Mouse (Mus musculus): ENCODE measurements around the gene Runx1.

Runx1 gene

GRCm38 (mm10) chr16:92747062-92747461 lies 78.9 kb downstream of the Runx1 start:
- no peak for DNase-seq (ENCODE audit: low spot score in 2 of 2)

GRCm38 (mm10) chr16:92745239-92745638 lies 80.7 kb downstream of the Runx1 start:
- DNase-seq (ENCODE audit: low spot score in 2 of 2) = no peak

DNA sequence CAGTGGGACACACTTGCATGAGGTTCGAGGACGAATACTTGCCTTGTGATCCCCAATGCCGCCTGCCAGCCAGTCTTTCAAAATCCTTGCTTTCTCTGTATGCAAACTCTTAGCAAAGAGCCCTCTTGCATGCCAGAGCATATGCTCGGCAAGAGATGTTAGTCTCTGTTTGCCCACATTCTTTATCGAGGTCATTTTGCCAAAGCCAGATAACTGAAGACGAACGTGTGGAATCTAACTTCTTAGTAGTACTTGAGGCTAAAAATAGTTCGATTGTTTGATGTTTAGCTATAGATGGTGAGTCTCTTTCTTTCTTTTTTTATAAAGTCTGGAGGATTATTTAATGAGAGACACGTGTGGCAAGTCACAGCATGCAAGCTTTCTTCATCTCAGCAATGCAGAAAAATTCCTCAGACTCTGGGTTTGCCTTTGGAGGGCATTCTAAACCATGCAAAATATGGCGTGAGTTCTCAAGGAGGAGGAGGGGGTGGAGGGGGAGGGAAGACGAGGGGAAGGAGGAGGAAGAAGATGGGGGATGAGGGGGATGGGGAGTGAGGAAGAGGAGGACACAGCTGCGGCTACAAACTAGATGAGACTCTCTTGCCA lies 81.7 kb downstream of the Runx1 start:
- DNase-seq (ENCODE audit: low spot score in 2 of 2) = no peak

DNA sequence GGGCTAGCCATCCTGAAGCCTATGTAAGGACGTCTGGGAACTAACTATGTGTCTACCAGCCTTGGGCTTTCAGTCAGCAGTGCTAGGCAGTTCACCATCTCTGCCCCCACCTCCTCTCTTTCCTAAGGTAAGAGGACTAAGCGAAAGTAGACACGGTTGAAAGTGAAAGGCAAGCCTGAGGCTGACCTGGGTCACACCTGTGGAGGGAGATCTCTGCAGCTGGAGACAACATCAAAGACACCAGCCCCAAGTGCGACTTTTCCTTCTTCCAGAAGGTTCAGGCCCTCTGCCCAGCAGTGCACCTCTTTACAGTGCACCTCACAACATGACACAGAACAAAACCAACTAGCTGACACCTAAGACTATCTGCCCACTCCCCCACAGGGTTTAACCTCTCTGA lies 82.2 kb downstream of the Runx1 start:
- peak in 1 of 2 experiments; percentile 57 for DNase-seq (ENCODE audit: low spot score in 2 of 2)

GRCm38 (mm10) chr16:92741342-92741741 lies 84.6 kb downstream of the Runx1 start:
- DNase-seq (ENCODE audit: low spot score in 2 of 2) = peak; percentile 80 to 88

- no peak for DNase-seq (ENCODE audit: low spot score in 2 of 2)
Observed at GRCm38 (mm10) chr16:92740541-92740940, 85.4 kb downstream of the Runx1 start.

DNA sequence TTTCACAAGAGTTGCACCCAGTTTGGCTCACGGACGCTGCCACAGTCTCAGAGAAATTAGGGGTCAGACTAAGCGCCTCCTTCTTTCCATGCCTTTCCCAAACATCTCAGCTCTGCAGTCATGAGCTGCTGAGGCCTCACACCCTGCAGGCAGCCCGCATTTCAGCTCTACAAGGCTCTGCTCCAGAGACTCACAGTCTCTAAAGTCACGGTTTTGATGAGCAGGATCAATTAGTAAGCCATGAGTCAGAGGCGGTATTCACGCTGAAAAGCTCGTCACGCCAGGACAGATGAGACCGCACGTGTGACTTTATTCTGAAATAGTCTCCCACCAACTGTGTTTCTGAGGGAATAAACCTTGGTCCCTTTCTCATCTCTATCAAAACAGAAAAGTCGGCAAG lies 86.0 kb downstream of the Runx1 start:
- DNase-seq (ENCODE audit: low spot score in 2 of 2) = no peak

DNA sequence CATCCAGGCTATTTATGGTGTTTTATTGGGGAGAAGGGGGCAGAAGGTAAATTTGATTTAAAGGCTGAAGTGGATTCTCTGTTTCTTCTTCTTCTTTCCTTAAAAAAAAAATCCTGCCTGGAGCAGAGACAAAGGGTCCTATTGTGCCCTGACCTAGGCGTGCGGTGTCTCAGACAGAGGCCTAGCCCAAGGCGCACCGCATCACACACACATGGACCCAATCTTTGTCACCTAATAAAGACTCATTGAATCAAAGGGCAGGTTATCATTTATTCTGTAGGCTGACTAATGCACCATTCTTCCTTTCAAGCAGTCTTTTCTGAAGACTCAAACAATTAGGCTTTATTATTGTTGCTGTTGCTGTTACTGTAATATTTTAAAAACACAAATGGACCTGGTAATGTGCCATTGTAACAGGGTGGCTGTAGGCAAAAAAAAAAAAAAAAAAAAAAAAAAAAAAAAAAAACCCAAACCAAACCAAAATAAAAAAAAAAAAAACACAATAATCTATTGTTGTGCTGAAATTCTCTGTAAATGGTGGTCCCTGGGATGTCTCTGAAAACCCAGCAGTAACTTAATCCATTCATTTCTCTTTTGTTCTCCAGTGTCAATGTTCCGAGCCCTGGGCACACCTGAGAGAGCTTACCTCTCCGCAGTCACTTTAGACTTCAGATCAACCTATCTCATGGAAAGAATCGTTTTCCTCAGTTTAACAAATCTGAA lies 86.7 kb downstream of the Runx1 start:
- no peak for DNase-seq (ENCODE audit: low spot score in 2 of 2)

GRCm38 (mm10) chr16:92738476-92739010 lies 87.4 kb downstream of the Runx1 start:
- no peak for DNase-seq (ENCODE audit: low spot score in 2 of 2)

GRCm38 (mm10) chr16:92726870-92727269 lies 99.1 kb downstream of the Runx1 start:
- no peak for DNase-seq (ENCODE audit: low spot score in 2 of 2)

- no peak for DNase-seq (ENCODE audit: low spot score in 2 of 2)
Observed at GRCm38 (mm10) chr16:92724526-92724925, 101.4 kb downstream of the Runx1 start.

DNA sequence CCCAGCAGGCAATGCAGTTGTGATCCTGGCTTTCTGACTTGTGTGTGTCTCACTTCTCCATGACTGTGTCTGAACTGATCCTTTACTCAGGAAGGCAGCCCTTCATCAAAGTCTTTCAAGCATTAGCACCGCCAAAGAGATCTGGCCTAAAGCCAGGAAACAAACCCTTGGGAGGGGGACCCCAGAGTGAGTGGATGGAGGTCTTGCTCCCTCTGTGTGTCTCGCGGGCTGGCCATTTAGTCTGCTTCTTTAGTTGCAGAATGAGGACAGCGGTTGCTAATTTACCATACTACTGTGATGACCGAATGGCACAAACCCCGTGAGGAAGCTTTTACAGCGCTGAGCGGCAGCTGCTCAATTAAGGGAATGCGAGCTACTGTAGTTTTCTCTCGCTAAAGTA lies 105.3 kb downstream of the Runx1 start:
- no peak for DNase-seq (ENCODE audit: low spot score in 2 of 2)

- DNase-seq (ENCODE audit: low spot score in 2 of 2) = no peak
Observed at GRCm38 (mm10) chr16:92719725-92720124, 106.2 kb downstream of the Runx1 start.

DNA sequence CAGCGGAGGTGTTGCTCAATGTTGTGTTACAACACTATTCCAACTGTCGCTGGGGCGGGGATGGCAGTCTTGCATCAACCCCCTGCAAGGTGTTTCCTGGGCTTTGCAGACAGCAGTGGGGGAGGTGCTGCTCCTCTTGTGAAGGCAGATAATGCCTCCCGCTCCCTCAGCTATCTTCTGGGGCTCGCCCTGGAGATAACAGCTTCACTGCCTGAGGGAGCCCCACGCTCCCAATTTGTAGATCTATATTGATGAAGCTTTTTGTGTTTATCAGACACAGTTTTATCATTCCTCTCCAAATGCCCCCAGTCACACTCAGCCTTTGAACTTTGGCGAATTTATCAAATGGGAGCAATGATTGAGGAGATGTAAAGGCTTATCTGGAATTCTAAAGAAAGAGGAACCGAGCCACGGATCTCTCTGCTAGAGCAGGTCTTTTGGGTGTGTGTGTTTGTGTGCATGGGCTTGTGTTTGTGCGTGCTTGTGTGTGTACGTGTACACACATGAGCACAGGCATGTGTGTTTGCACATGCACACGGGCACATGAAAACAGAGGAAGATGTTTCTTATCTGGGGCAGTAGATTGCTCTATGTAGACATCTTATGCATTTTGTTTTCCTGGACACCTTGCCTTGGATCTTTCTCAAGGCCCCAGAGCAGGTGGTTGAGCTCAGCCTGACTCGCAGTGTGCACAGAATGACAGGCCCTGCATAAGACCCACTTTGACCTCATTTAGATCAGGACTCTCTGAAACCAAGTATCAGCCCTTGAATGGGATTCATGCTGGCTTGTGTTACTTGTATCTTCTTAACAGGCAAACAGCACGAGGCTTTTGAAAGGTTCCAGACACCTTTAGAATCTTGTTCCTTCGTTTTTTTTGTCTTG lies 110.1 kb downstream of the Runx1 start:
- DNase-seq (ENCODE audit: low spot score in 2 of 2) = peak; percentile 82 to 89

GRCm38 (mm10) chr16:92710161-92710560 lies 115.8 kb downstream of the Runx1 start:
- no peak for DNase-seq (ENCODE audit: low spot score in 2 of 2)

- DNase-seq (ENCODE audit: low spot score in 2 of 2) = no peak
Observed at GRCm38 (mm10) chr16:92708718-92709117, 117.2 kb downstream of the Runx1 start.

DNA sequence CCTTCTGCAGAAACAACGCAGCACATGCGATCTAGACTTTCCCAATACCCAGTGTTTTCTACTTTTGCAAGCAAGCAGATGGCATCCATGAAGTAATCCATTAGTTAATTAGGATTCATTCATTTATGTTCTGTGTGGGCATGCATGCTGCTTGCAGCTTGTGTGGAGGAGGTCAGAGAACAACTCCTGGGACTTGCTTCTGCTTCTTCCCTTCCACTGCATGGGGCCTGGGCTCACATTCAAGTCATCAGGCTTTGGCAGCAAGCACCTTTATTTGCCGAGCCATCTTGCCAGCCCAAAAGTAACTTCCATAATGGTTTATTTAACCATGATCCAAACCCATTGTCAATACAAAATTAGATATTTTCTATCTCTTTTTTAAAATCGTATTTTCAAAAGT lies 118.2 kb downstream of the Runx1 start:
- DNase-seq (ENCODE audit: low spot score in 2 of 2) = no peak

GRCm38 (mm10) chr16:92707146-92707545 lies 118.8 kb downstream of the Runx1 start:
- DNase-seq (ENCODE audit: low spot score in 2 of 2) = no peak

DNA sequence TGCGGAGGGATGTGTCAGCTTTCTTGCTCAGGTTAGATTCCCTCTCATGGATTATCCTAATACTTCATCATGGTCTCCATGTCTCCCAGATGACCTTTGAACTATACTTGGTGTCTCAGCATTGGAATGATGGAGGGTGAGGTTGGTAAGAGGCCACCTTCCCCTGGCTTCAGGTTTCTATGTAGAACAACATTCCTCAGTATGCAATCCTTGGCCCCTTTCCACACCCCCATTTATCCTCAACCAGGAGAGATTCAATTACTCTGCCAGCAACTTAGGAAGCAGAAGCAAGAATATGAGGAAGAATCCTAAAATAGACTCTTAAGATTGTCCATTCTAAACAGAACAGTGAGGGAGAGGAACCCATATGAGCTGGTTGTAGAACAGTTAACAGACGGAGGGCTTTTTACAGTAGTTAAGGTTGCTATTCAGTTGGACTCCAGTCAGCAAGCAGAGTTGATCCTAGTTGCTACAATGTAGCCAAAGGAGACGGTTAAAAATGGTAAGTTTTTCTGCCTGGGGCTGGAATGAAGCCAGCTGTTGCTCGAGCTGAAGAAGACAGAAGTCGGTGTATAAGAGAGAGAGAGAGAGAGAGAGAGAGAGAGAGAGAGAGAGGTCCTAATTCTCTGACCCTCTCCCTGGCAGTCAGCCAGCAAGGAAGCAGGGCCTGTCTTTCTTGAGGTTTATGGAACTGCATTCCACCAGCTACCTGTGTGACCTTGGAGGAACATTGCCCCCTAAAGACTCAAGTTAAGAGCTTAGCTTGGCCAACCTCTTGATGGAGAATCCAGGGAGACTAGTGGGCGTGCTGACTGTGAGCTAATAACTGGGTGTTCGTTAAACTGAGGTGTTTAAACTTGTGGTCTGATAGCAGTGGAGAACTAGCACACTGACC lies 120.1 kb downstream of the Runx1 start:
- DNase-seq (ENCODE audit: low spot score in 2 of 2) = no peak

DNA sequence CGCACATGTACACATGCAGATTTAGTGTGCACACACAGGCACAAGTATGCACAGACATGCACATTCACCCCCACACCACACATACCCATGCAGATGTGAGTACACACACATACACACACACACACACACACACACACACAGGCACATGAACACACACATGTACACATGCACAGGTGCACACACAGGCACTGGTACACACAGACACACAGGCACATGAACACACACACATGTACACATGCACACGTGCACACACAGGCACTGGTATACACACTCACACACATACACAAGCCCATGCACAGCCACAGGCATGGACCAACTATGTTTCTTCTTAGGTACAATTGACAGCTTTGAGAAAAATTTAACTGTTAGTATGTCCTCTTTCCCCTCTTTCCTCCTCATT lies 122.1 kb downstream of the Runx1 start:
- DNase-seq (ENCODE audit: low spot score in 2 of 2) = no peak

Measured in thymus, postnatal 10 days (tissue).